Mouse (Mus musculus) ES-E14 (cell line): ENCODE measurements around the gene Kat6b.

Experiments used
- HCFC1 ChIP-seq: IDR thresholded peaks from 2 replicates; pipeline ENCODE4 v1.6.1; 2012; ENCODE audit warnings: low read length, inconsistent platforms, borderline replicate concordance; ENCODE audit not compliant: insufficient read depth
- MAFK ChIP-seq: IDR thresholded peaks from 2 replicates; pipeline ENCODE4 v1.6.1; 2014; ENCODE audit warnings: mild to moderate bottlenecking, low read depth, low read length, inconsistent platforms; ENCODE audit not compliant: insufficient read depth

GRCm38 (mm10) chr14:21533566-21533965, 52.3 kb downstream of the Kat6b start:
- no peak for TF ChIP-seq HCFC1
- no peak for TF ChIP-seq MAFK
